In genomic region chr7:126039247-126039835, GRCm38 (mm10) we compare ENCODE assay signal across 9 mouse cellular contexts. TPM values are rescaled to one million over a fixed set of nuclear protein-coding genes. Genes with fewer than 3 reads are reported as not detected.
DNase-seq lines count a peak whose midpoint lies in the region; ATAC-seq and TF ChIP-seq lines count a peak whose summit lies in the region.
"Had no signal": no experiment of that assay in that cellular context is flagged by ENCODE, and none has a peak within 500 bp of the region (broad histone marks: within the 10 kb centered on the region; RNA-seq: fewer than 3 reads in every experiment).

No protein-coding gene starts in this region.

- H3K27me3 ChIP-seq in kidney, embryonic 16.5 days (ENCODE audit: insufficient read depth, low read length): no peaks in the 10 kb centered on the region
- H3K27me3 ChIP-seq in kidney, adult 2 months (replicated peaks; ENCODE audit: control insufficient read depth, insufficient read depth, low read length): no peaks in the 10 kb centered on the region
- H3K27me3 ChIP-seq in limb, embryonic 14.5 days (ENCODE audit: control insufficient read depth, insufficient read depth, low read length): no peaks in the 10 kb centered on the region
- no peaks in the 10 kb centered on the region for H3K27me3 ChIP-seq in neural tube, embryonic 14.5 days (ENCODE audit: control insufficient read depth, insufficient read depth, low read length)

- peak overlapping the region; percentile 30 for H3K4me2 ChIP-seq in kidney, embryonic 16.5 days (replicated peaks; ENCODE audit: low read depth, low read length)
- peak overlapping the region; percentile 26; the same call in 1 of the 2 replicates for H3K4me2 ChIP-seq in limb, embryonic 14.5 days (replicated peaks; ENCODE audit: low read depth, low read length, severe bottlenecking)
- H3K4me2 ChIP-seq in neural tube, embryonic 14.5 days (ENCODE audit: low read depth, low read length): peak overlapping the region; percentile 34; the same call in 1 of the 2 replicates

- no peak for TF ChIP-seq POLR2A in kidney, adult 2 months (IDR thresholded peaks at IDR 0.05; ENCODE audit: low read depth, low read length)
- TF ChIP-seq POLR2A in limb, embryonic 14.5 days (IDR thresholded peaks at IDR 0.05; ENCODE audit: borderline replicate concordance, extremely low read depth, insufficient read depth, insufficient read length): no peak

- H3K27ac ChIP-seq in kidney, embryonic 16.5 days (ENCODE audit: low read length): peak overlapping the region; percentile 62
- no peak overlapping the region for H3K27ac ChIP-seq in kidney, adult 2 months (ENCODE audit: insufficient read depth, low read depth, low read length)
- no peak overlapping the region for H3K27ac ChIP-seq in limb, embryonic 14.5 days (replicated peaks; ENCODE audit: low read depth, low read length)
- H3K27ac ChIP-seq in neural tube, embryonic 14.5 days (ENCODE audit: low read depth, low read length): peak overlapping the region; percentile 89

- no peaks in the 10 kb centered on the region; the same call in 1 of the 2 replicates for H3K9me3 ChIP-seq in kidney, embryonic 16.5 days (ENCODE audit: low read length)
- H3K9me3 ChIP-seq in limb, embryonic 14.5 days (ENCODE audit: control insufficient read depth, low read length): no peaks in the 10 kb centered on the region
- H3K9me3 ChIP-seq in neural tube, embryonic 14.5 days (ENCODE audit: control insufficient read depth, low read length): no peaks in the 10 kb centered on the region
- H3K9me3 ChIP-seq: megakaryocyte, embryonic 14.5 days had no signal

- H3K9ac ChIP-seq in kidney, embryonic 16.5 days (replicated peaks; ENCODE audit: low read length): 0 out of 2 replicates have a peak overlapping the region, but pooled peaks have one; percentile 15
- H3K9ac ChIP-seq in limb, embryonic 14.5 days (ENCODE audit: low read depth, low read length, severe bottlenecking): no peak overlapping the region
- peak overlapping the region; percentile 46 for H3K9ac ChIP-seq in neural tube, embryonic 14.5 days (replicated peaks; ENCODE audit: low read depth, low read length)

- ATAC-seq in kidney, embryonic 16.5 days (ENCODE audit: low FRiP score, low TSS enrichment): peak; percentile 7; the same call in 1 of the 2 replicates
- ATAC-seq in erythroid progenitor cell, adult 5-6 weeks (replicated peaks; ENCODE audit: low FRiP score, poor library complexity, severe bottlenecking): peak; percentile 47
- no peak for ATAC-seq in limb, embryonic 14.5 days (ENCODE audit: low FRiP score, low read depth)
- peak; percentile 25 for ATAC-seq in neural tube, embryonic 14.5 days (ENCODE audit: low read depth)

- H3K36me3 ChIP-seq in kidney, embryonic 16.5 days (ENCODE audit: insufficient read depth, low read length): no peaks in the 10 kb centered on the region
- no peaks in the 10 kb centered on the region for H3K36me3 ChIP-seq in kidney, adult 2 months (ENCODE audit: control insufficient read depth, insufficient read depth, low read length)
- H3K36me3 ChIP-seq in limb, embryonic 14.5 days (ENCODE audit: control insufficient read depth, insufficient read depth, low read length): no peaks in the 10 kb centered on the region
- H3K36me3 ChIP-seq in neural tube, embryonic 14.5 days (ENCODE audit: control insufficient read depth, insufficient read depth, low read length): no peaks in the 10 kb centered on the region

- H3K4me3 ChIP-seq in kidney, embryonic 16.5 days (ENCODE audit: low read length): 0 out of 2 replicates have a peak overlapping the region, but pooled peaks have one; percentile 2
- H3K4me3 ChIP-seq in kidney, adult 2 months (ENCODE audit: insufficient read depth, low read depth, low read length): no peak overlapping the region
- no peak overlapping the region for H3K4me3 ChIP-seq in limb, embryonic 14.5 days (replicated peaks; ENCODE audit: low read length)
- H3K4me3 ChIP-seq in neural tube, embryonic 14.5 days (ENCODE audit: low read depth, low read length): no peak overlapping the region
- H3K4me3 ChIP-seq: megakaryocyte, embryonic 14.5 days had no signal

- WGBS in kidney, embryonic 16.5 days: 74% methylated on average over 5 of the region's 5 CpGs
- 91% methylated on average over 5 of the region's 5 CpGs for WGBS in kidney, adult 2 months
- WGBS in limb, embryonic 14.5 days: 94% methylated on average over 5 of the region's 5 CpGs
- 54% methylated on average over 5 of the region's 5 CpGs for WGBS in neural tube, embryonic 14.5 days

- peaks cover 22% of the 10 kb centered on the region for H3K4me1 ChIP-seq in kidney, embryonic 16.5 days (ENCODE audit: insufficient read depth, low read length)
- H3K4me1 ChIP-seq in kidney, adult 2 months (ENCODE audit: control insufficient read depth, insufficient read depth, low read length): no peaks in the 10 kb centered on the region
- H3K4me1 ChIP-seq in limb, embryonic 14.5 days (ENCODE audit: control insufficient read depth, insufficient read depth, low read length): peaks cover 22% of the 10 kb centered on the region
- peaks cover 28% of the 10 kb centered on the region for H3K4me1 ChIP-seq in neural tube, embryonic 14.5 days (ENCODE audit: control insufficient read depth, insufficient read depth, low read length)

- DNase-seq in kidney, adult 2 months: no peak
- DNase-seq in limb, embryonic 14.5 days (ENCODE audit: low spot score): no peak
- no peak for DNase-seq in ovary, adult 18-20 months (ENCODE audit: low spot score)
- DNase-seq in kidney, postnatal 4 days: no peak
- no peak for DNase-seq in gastrocnemius, adult 8-10 months (ENCODE audit: low spot score in 2 of 2)

- TF ChIP-seq CTCF in kidney, adult 2 months (conservative IDR thresholded peaks at IDR 0.05; ENCODE audit: insufficient read depth, insufficient read length, low read depth, low read length): no peak

RNA-seq across cellular contexts. Expression of gene Gsg1l, which starts 42.9 kb away (rescaled TPM):
- 0.96 and 1.4 TPM in 2 replicates for polyA plus RNA-seq in kidney, embryonic 16.5 days (2015; fragmentation: Nextera tagmentation; extraction: Ambion mirVana)
- 0.33 and 0.45 TPM in 2 replicates for polyA plus RNA-seq in kidney, adult 2 months (2012; rRNA removed)
- total RNA-seq in erythroid progenitor cell, adult 5-6 weeks (2015; ENCODE audit: low replicate concordance): not detected in 2 replicates
- total RNA-seq in erythroid progenitor cell, adult 5-6 weeks (2017; ENCODE audit: low replicate concordance): not detected in 2 replicates
- 4.3 and 5.6 TPM in 2 replicates for polyA plus RNA-seq in limb, embryonic 14.5 days (2012; rRNA removed)
- 2.4 and 2.6 TPM in 2 replicates for polyA plus RNA-seq in limb, embryonic 14.5 days (2014; fragmentation: Nextera tagmentation; extraction: Ambion mirVana)
- polyA plus RNA-seq in neural tube, embryonic 14.5 days (2014; fragmentation: Nextera tagmentation; extraction: Ambion mirVana): 14.5 and 15.5 TPM in 2 replicates
- under 1 TPM in 1 of 4 experiments, not detected in 3; 0.07 TPM for total RNA-seq in gastrocnemius, adult 8-10 months (2022)

Comparison
In these comparisons a context has a peak if more than half of its experiments do, and no peak if none do; other contexts are left out.
1. H3K27ac ChIP-seq: peak in kidney, embryonic 16.5 days (single experiment) and neural tube, embryonic 14.5 days (single experiment); none in kidney, adult 2 months (single experiment) and limb, embryonic 14.5 days (single experiment).
2. Peak in every context shown above with its lines, with median percentiles within 50 percentile points of each other: H3K4me2 ChIP-seq.